Mouse (Mus musculus) activated CD4-positive, CD25-positive, alpha-beta regulatory T cell, adult 4 months (primary cell): ENCODE results near the gene Tctex1d2. TPM values are rescaled to one million over a fixed set of nuclear protein-coding genes. Genes with fewer than 3 reads are reported as not detected.

Source experiments
- ATAC-seq: one replicate; pipeline ENCODE4 v1.8.0; 2017
- polyA plus RNA-seq, 2 experiments: library from polyadenylated mRNA; unstranded; fragments of 100-300 nt; shearing (Covaris generic); gene quantifications; one replicate each; pipeline ENCODE4 v1.2.1; 2017

The Tctex1d2 gene
- 1 to 10 TPM; 2.5 to 4.4 TPM for polyA plus RNA-seq

DNA sequence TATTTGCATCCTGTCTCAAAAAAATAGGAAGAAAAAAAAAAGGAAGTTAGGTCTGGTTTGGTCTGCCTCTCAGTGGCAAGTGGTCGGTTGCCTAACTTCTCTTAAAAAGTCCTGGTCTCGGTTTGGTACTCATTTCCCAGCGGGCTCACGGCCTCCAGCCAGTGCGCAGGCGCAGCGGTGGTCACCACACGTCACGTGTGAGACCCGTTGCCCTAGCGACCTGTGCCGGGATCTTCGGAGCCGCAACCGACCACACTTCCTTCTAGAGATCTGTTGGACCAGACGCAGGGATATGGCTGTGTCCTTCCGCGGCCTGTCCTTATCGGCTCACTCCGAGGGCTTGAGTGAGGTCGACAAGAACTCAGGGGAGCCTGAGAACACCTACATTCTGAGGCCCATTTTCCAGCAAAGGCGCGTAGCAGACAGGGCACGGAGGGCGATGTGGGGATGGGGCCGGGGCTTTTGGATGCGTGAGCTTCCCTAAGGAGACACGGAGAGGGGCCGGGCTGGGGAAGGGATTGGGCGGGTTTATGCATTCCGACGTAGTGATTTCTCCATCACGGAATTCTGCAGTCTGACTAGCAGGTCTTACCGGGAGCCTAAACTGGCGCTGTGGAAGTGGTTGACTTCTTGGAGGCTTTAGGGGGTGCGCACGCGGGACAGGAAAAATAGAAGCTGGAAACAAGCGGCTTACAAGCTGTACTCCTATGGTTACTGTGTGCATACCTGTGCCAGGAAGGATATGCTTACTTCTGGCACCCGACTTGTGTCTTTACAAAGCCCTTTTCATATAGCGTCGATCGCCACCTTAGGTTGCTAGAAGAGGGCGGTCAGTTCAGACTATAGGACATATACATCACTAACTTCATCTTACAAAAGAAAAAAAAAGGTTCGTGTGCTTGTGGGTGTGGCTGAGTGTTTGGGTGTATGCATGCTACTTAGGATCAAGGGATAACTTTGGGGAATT is at the start of gene Tctex1d2:
Gene Tctex1d2 (plus strand): TSS at position 186 of the 967 bp plus-strand sequence.
- peak; percentile 99 for ATAC-seq

GRCm38 (mm10) chr16:32371351-32371750 is 48.2 kb upstream of the Tctex1d2 start:
- ATAC-seq, result no peak

- ATAC-seq, result no peak
Measured at GRCm38 (mm10) chr16:32379575-32379974, 39.9 kb upstream of the Tctex1d2 start.

- no peak for ATAC-seq
Measured at GRCm38 (mm10) chr16:32382901-32383300, 36.6 kb upstream of the Tctex1d2 start.

DNA sequence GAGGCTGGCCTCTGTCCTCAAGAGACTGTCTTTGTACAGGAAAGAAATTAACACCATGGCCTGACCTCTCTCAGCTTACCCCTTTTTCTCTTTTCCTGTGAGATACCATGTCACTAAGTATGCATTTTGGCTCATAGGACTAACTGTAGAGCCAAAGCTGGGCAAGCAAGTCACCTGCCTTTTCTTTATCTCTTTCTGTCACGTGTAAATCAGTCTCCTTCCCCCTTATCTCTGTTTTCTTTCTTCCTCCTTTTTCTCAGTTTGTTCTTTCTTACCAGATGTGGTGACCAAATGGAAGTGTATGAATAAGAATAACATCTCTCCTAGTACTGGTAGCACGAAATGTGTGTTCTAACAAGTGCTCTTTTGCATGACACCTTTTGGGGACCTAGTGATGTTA is 34.6 kb upstream of the Tctex1d2 start:
- no peak for ATAC-seq

GRCm38 (mm10) chr16:32386826-32387225 is 32.7 kb upstream of the Tctex1d2 start:
- ATAC-seq, result no peak

GRCm38 (mm10) chr16:32389049-32389448 is 30.5 kb upstream of the Tctex1d2 start:
- ATAC-seq, result no peak

DNA sequence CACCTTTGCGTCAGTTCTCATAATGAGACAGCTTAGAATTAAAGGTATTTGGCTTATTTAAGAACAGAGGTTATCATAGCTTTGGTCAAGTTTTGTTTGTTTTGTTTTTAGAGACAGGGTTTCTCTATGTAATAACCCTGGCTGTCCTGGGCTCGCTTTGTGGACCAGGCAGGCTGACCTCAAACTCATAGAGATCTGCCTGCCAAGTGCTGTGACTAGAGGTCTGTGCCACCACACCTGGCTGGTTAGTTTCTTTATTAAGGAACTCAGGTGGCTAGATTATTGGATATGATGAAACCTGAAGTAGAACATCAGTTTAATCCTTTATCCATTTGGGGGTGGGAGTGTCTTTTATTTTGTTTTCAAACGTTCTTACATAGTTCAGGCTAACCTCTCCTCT is 29.7 kb upstream of the Tctex1d2 start:
- no peak for ATAC-seq

- no peak for ATAC-seq
Measured at GRCm38 (mm10) chr16:32390882-32391281, 28.6 kb upstream of the Tctex1d2 start.

- ATAC-seq, result no peak
Measured at GRCm38 (mm10) chr16:32395679-32396540, 23.6 kb upstream of the Tctex1d2 start.

DNA sequence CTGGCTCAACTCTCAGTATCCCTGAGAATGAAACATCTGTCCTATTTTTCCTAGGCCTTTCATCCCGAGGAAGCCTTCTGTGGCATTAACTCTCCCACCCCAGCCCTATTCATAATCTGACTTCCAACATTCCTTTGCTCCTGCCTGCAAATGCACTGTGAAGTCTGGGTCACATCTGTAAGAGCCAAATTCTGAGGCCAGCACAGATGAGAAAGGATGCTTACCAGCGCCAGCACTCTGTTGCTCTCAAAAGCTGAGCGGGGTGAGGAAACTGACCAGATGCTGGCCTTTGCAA is 23.0 kb upstream of the Tctex1d2 start:
- no peak for ATAC-seq

DNA sequence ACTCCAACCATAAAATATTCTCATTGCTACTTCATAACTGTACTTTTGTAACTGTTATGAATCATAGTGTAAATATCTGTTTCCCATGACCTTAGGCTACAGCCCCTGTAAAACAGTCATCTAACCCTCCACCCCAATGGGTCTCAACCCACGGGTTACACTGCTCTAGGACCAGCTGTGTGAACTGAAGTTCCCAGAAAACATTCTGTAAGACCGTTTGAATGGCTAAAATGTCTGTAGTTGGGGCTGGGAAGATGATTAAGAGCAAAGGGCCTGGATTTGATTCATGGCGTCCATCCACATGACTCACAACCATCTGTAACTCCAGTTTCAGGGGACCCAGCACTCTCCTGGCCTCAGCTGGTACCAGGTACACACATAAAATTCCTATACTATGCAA is 21.3 kb upstream of the Tctex1d2 start:
- ATAC-seq, result no peak

- no peak for ATAC-seq
Measured at GRCm38 (mm10) chr16:32400267-32400666, 19.2 kb upstream of the Tctex1d2 start, which contains the start of gene Tm4sf19. TSS of gene Tm4sf19 (plus strand) at chr16:32400506.

DNA sequence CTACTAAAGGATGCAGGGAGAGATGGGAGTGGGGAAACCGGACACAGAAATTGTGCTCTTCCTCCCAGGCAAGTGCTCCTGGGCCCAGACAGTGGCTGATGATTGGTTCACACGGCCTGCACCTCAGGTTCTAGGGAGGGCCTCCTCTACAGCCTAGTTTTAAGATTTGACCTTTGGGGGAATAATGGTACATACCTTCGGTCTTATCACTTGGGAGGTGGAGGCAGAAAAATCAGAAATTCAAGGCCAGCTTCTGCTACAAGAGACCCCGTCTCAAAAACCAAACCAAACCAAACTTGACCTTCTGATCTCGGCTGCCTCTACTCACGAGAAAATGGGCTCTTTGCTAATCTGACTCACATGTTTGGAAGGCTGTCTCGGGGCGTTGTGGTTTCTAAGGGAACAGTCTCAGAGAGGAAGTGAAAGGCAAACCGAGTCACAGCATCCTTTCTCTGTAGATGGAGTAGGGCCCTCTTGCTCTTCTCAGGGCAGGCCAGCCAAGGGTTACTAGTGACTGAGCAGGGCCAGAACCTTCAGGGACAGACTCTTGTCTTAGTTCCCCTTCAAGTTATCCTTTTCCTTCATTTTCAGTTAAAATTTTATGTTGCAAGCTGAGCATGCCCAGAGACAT is 18.1 kb upstream of the Tctex1d2 start:
- no peak for ATAC-seq

DNA sequence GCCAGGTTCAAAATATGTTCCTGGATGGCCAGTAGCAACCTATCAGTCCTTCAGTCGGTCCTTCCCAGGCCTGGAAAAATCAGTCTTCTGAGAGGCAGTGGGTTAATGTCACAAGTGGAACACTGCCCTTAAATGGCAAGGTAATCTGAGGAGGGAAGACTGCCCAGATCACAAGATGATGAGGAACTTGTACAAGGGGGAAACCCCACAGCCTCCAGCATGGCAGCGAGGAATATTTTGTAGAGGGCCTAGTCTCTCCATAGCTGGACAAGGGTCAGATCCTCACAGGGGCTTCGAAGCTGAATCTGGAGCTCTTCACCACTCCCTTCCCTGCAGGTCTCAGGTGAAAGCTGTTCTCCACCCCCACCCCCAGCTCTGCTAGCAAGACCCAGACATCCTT is 16.7 kb upstream of the Tctex1d2 start:
- no peak for ATAC-seq

DNA sequence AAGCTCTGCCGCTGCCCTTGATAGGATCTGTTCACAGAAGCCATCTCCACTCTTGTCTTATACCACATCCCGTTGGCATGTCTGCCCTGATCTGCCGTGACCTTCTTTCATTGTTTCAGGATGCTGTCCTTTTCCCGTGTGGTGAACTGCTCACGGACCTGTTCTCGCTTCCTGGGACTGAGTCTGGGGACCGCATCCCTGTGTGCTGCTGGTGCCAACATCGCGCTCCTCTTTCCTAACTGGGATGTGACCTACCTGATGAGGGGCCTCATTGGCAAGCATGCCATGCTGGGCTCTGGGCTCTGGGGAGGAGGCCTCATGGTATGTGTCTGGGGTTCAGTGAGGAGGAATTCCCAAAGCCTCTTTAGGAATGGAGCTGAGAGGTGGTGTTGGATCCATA is 13.8 kb upstream of the Tctex1d2 start:
- no peak for ATAC-seq

DNA sequence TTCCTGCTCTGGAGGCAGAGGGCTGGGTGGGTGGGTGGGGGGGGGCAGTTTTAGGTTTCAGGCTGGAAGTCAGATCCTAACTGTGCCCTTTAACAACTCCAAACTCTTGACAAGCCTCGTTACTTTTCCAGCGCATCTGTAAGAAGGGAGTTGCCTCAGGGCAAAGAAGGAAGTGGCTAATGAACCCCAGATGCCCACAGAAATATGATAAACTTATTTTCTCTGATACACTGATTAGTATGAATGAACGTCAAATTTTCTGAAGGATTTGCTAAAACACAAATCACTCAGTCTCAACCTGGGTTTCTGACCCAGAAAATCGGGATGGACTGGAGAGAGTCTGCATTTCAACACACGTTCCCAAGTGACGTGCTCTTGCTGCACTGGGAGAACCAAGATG is 12.8 kb upstream of the Tctex1d2 start:
- no peak for ATAC-seq

DNA sequence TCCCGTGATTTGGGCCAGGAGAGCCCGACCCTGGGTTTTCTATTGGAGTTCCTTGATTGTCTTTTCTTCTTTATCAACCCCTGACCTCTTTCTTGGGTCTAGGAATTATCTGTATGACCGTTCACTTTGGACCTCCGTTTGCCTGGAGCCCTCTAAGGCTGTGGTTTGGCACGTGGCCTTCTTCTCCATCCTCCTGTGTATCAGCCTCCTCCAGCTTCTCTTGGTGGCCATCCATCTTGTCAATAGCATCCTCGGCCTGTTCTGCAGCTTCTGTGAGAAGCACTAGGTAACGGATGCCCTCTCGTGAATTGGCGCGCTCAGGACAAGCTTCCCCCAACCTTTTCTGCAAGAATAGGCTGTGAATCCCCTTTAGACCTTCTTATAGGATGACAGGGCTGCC is 11.8 kb upstream of the Tctex1d2 start:
- no peak for ATAC-seq

DNA sequence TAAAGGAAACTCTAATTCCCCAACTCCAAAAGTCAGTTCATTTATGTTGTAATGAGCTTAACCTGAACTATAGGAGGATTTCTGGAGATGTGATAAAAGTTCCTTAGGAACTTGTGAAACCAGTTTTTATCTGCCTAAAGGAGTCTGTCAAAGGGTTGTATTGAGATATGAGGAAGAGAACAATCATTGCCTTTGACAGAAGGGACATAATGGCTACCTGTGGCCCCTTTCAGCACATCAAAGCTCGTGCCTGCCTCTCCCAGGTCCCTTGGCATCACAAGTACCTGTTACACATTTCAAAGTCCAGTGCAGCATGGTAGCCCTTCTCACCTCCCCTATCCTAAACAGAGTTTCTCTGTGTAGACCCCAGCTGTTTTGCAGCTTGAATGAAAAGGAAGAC is 2.0 kb upstream of the Tctex1d2 start:
- ATAC-seq, result no peak

DNA sequence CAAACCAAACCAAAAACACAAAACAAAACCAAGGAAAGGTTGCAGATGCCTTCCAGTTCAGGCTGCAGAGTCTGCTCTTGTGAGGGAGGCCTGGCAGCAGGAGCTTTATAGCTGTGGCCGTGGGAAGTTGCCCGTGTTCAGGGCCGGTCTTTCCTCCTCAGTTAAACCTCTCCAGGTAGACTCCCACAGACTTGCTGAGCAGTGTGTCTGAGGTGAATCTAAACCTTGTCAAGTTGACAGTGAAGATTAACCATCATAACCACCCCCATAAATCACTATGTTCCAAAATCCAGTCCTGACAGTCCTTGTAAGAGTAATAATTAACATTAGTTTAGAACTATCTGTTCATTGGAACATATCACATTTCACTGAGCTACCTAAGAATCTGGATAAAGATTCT is 8.0 kb downstream of the Tctex1d2 start:
- ATAC-seq, result no peak

DNA sequence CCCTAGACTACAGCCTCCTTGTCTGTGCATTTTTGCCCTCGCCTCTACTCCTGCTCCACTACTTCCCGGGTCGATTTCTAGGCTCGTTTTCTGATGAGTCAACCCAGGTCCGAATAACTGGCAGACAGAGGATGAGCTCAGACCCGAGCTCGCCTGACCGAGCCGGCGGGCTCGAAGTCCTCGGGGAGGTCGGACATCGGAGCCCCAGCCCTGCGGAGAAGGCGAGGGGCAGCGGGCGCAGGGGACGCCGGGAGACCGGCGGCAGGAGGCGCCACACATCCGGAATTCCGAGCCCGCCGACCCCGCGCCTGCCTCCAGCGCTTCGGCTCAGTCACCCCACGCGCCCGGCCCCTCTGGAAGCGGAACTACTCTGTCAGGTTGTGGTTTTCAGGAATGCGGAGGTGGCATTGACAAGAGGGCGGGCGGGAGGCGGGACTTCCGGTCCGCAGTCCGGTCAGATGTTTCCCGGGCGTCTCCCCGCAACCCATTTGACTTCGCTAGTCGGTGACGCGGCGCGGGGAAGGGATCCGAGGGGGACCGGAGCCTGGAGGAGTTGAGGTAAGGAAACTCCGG is 11.1 kb downstream of the Tctex1d2 start, which contains the start of gene Pcyt1a:
Gene Pcyt1a (plus strand): TSS at position 448 of the 573 bp plus-strand sequence.
- peak; percentile 67 for ATAC-seq

DNA sequence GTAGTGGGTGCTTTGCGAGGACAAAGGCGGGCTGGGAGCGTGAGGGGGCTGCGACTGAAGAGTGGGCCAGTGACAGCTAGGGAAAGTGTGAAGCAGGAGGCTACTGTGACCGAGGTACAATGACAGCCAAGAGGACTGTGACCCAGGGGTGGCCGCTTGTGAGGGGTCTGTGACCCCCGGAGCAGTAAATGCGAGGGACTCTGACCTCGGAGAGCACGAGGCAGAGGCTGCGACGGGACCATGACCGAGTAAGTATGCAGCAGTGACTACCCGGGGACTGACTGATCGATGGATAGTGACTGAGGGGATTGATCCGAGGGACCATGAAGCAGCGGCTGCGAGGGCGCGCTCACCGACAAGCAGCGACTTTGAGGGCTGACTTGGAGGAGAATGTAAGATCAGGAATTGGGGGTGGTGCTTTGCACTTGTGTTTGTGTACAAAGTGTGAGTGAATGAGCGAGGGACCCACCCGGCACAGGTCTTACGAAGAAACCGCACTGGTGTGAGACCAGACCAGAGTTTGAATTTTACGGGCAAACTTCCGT is 11.6 kb downstream of the Tctex1d2 start:
- ATAC-seq, result peak; percentile 30
